Mouse (Mus musculus) left cerebral cortex, adult 11 months (tissue): ENCODE results near the gene Ninj2.
"Not testable (repeated sequence)": the region's sequence is repeated elsewhere in the genome, so short reads cannot be mapped to it uniquely, and the experiment has no call there.

ENCODE experiments used
- DNase-seq: peaks from one replicate; pipeline ENCODE4 v3.0.0; 2022; ENCODE audit warnings: low spot score

Ninj2 gene

GRCm38 (mm10) chr6:120093100-120093499 is at the start of gene Ninj2:
Gene Ninj2, plus strand, starts transcription at chr6:120093350.
- no peak for DNase-seq

- DNase-seq = no peak
These were observed 47.7 kb upstream of the Ninj2 start for GRCm38 (mm10) chr6:120045406-120045805.

GRCm38 (mm10) chr6:120047705-120048292 is 45.4 kb upstream of the Ninj2 start:
- DNase-seq = peak; percentile 19

- no peak for DNase-seq
These were observed 38.7 kb upstream of the Ninj2 start for GRCm38 (mm10) chr6:120054412-120054811.

GRCm38 (mm10) chr6:120055666-120056540 is 37.2 kb upstream of the Ninj2 start:
- DNase-seq = no peak

- DNase-seq = peak; percentile 22
These were observed 30.2 kb upstream of the Ninj2 start for GRCm38 (mm10) chr6:120062934-120063333.

- DNase-seq = no peak
These were observed 28.5 kb upstream of the Ninj2 start for GRCm38 (mm10) chr6:120064627-120065026.

- DNase-seq = no peak
These were observed 27.5 kb upstream of the Ninj2 start for GRCm38 (mm10) chr6:120065552-120066177.

GRCm38 (mm10) chr6:120069546-120069945 is 23.6 kb upstream of the Ninj2 start:
- no peak for DNase-seq

- no peak for DNase-seq
These were observed 20.5 kb upstream of the Ninj2 start for GRCm38 (mm10) chr6:120072630-120073029.

GRCm38 (mm10) chr6:120076619-120077450 is 16.3 kb upstream of the Ninj2 start:
- DNase-seq = no peak

GRCm38 (mm10) chr6:120079547-120079946 is 13.6 kb upstream of the Ninj2 start:
- DNase-seq = no peak

GRCm38 (mm10) chr6:120081516-120081915 is 11.6 kb upstream of the Ninj2 start:
- no peak for DNase-seq

- no peak for DNase-seq
These were observed 10.7 kb upstream of the Ninj2 start for GRCm38 (mm10) chr6:120082251-120082950.

GRCm38 (mm10) chr6:120082951-120083411 is 10.2 kb upstream of the Ninj2 start:
- DNase-seq = no peak

GRCm38 (mm10) chr6:120083442-120083841 is 9.7 kb upstream of the Ninj2 start:
- DNase-seq = no peak

GRCm38 (mm10) chr6:120084983-120085382 is 8.2 kb upstream of the Ninj2 start:
- no peak for DNase-seq

- no peak for DNase-seq
These were observed 7.3 kb upstream of the Ninj2 start for GRCm38 (mm10) chr6:120085832-120086231.

GRCm38 (mm10) chr6:120087041-120087440 is 6.1 kb upstream of the Ninj2 start:
- DNase-seq = not testable (repeated sequence)

GRCm38 (mm10) chr6:120090712-120091248 is 2.4 kb upstream of the Ninj2 start:
- no peak for DNase-seq

GRCm38 (mm10) chr6:120091956-120092355 is 1.2 kb upstream of the Ninj2 start:
- no peak for DNase-seq
